Mouse (Mus musculus): ENCODE data around the gene Sptbn4. TPM values are rescaled to one million over a fixed set of nuclear protein-coding genes. Genes with fewer than 3 reads are reported as not detected.

Gene Sptbn4
- total RNA-seq, 1 experiment from 2014 or later: not detected

DNA sequence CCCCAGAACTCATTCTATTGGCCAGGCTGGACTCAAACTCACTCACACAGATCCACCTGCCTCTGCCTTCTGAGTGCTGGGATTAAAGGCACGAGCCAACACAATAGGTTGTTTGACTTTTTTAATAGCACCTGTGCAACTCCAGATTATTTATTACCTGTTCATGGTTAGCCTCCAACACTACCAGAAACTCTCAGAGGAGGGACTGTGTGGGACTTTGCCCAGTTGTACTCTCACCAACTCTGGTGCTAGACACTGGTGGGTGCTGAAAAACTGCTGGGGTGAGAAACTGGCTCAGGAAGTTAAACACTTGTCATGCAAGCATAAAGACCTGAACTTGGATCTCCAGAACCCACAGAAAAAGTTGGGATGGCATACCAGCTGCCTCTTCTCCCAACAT, 32.3 kb upstream of the Sptbn4 start:
- no peak for ATAC-seq (replicated peaks in 1 of 2; ENCODE audit: insufficient read depth in 1 of 2, low FRiP score in 2 of 2, low TSS enrichment in 1 of 2, low read depth in 1 of 2, poor library complexity in 2 of 2, severe bottlenecking in 2 of 2)

DNA sequence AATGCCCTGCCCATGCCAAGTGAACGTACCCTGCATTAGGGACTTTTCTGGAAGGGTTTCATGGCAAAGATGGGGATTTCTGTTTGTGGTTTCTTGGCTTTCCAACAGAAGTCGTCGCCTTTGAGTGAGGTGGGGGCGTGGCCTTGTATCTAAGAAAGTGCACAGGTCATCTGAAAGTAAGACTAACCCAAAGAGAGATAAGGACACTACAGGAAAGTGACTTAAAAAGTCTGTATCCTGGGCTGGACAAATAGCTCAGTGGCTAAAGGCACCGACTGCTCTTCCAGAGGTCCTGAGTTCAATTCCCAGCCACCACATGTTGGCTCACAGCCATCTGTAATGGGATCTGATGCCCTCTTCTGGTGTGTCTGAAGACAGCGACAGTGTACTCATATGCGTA, 31.1 kb upstream of the Sptbn4 start:
- no peak for ATAC-seq (replicated peaks in 1 of 2; ENCODE audit: insufficient read depth in 1 of 2, low FRiP score in 2 of 2, low TSS enrichment in 1 of 2, low read depth in 1 of 2, poor library complexity in 2 of 2, severe bottlenecking in 2 of 2)

DNA sequence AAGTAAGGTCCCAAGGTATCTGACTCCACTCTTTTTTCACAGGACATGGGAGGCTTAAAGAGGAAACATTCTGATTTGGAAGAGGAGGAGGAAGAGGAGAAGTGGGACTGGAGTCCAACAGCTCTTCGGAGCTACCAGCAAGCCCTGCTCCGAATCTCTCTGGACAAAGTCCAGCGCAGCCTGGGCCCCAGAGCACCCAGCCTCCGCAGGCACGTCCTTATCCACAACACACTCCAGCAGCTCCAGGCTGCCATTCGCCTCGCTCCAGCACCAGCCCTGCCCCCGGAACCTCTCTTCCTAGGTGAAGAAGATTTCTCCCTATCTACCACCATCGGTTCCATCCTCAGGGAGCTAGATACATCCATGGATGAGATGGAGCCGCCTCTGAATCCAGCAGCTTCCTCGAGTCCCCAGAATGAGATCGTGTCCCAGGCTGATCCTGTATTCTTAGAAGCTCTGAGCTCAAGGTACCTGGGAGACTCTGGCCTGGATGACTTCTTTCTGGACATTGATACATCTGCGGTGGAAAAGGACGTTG, 28.7 kb upstream of the Sptbn4 start:
- ATAC-seq (replicated peaks in 1 of 2; ENCODE audit: insufficient read depth in 1 of 2, low FRiP score in 2 of 2, low TSS enrichment in 1 of 2, low read depth in 1 of 2, poor library complexity in 2 of 2, severe bottlenecking in 2 of 2): no peak

DNA sequence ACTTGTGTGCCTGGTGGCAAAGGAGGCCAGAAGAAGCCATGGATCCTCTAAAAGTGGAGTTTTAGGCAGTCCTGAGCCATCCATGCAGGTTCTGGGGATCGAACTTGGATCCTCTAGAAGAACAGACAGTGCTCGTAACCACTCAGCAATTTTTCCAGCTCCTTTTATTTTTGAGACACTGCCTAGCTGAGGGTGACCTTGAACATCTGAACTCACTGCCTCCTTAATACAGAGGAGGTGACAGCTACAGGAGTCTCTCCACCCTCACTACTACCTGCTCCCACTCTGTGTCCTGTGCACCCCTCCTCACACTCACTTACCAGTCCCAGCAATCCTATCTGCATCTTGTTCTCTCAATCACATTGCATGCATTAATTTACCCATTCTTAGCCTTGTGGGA, 28.1 kb upstream of the Sptbn4 start:
- no peak for ATAC-seq (replicated peaks in 1 of 2; ENCODE audit: insufficient read depth in 1 of 2, low FRiP score in 2 of 2, low TSS enrichment in 1 of 2, low read depth in 1 of 2, poor library complexity in 2 of 2, severe bottlenecking in 2 of 2)

DNA sequence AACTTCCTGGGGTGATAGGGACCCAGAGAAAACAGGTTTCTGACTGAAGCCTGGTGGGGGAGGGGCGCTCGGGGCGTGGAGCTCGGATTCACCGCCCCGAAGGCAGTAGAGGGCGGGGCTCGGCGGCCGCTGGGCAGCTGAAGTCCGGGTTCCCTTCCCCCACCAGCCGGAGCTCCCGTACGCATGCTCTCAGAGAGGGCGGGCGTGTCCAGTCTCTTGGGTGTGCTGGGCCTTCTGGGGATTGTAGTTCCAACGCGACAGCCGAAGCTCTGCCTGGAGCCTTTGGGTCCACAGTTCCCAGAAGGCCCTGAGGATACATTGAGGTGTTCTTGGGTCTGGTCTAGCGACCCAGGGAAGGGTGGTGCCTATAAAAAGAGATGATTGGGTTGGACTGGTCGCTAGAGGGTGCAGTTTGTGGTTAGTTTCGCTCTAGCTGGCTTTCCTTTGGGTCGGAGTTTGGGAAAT, 27.0 kb upstream of the Sptbn4 start:
- ATAC-seq (replicated peaks in 1 of 2; ENCODE audit: insufficient read depth in 1 of 2, low FRiP score in 2 of 2, low TSS enrichment in 1 of 2, low read depth in 1 of 2, poor library complexity in 2 of 2, severe bottlenecking in 2 of 2): peak; percentile 82 to 84

DNA sequence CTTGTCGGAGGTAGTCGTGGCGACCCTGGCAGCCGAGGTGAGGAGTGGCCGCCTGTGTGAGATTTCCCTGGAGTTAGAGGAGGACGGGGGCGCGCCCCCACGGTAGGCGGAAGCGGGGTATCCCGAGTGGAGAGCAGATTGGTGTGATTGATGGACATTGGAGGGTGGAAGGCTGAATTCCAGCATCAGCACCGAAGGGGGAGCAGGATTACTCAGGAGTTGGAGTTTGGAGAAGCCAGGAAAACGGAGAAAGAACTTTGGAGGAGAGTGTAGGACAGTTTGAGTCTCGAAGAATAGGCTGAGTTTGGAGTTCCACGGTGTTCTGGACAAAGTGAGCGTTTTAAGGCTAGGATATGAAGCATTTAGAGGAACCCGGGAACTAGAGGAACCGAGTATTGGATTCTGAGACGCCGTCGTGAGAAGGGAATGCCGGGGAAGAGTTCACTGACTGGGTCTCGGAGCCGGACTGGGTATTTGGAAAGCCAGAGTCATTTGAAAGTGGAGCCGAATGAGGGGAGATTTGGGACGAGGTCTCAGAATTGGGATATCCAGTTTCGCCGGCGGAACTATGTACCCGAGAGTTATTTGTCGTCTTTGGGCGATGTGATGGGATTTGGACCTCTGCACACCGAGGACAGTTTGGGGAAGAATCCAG, 26.5 kb upstream of the Sptbn4 start:
- no peak for ATAC-seq (replicated peaks in 1 of 2; ENCODE audit: insufficient read depth in 1 of 2, low FRiP score in 2 of 2, low TSS enrichment in 1 of 2, low read depth in 1 of 2, poor library complexity in 2 of 2, severe bottlenecking in 2 of 2)

DNA sequence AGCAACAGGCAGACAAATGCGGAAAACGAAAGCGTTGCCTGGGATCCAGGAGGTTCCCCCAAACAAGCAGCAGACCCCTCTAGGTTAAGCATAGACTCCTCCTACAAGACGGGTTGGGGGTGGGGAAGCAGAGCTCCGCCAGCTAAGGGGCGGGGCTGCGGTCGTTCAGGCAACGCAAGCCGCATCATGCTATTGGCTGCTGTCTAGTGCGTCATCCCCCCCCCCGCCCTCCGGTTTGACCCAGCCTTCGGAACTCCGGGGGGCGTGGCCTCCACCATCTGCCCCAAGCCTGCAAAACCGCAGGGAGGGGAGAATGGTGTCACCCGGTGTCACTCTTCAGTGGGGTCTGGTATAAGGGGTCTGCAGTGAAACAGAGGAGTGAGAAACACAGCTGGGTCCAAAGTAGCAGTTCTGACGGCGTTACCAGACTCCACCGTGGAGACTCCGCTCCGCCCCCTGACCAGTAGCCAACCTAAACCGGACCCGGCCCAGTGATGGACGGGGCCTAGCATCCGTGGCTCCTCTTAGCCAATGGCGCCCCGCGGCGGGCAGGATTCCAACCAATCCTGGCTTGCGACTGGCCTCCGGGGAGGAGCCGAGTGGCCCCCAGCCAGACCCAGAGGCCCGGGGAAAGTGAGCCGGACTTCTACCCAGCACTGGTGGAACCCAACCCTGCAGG, 25.8 kb upstream of the Sptbn4 start, which contains the start of gene Sertad3:
Sertad3 (plus strand) TSS at position 613 of the 679 bp plus-strand sequence.
- ATAC-seq (replicated peaks in 1 of 2; ENCODE audit: insufficient read depth in 1 of 2, low FRiP score in 2 of 2, low TSS enrichment in 1 of 2, low read depth in 1 of 2, poor library complexity in 2 of 2, severe bottlenecking in 2 of 2): peak; percentile 77 to 80

DNA sequence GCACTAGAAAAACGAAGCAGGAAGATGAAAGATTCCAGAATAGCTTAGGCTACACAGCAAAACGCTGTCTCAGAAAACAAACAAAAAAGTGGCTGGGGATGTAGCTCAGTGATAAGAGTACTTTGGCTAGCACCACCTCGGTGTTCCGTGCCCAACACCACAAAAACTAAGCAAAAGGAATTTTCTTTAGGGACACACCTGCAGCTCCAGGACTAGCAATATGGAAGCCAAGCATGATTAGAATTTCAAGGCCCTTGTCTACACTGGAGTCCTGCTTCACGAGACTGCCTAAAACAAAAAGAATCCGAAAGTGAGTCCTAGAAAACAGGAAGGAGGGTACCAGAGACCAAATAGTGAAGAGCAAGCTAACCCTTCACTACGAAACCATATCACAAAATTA, 25.1 kb upstream of the Sptbn4 start:
- ATAC-seq (replicated peaks in 1 of 2; ENCODE audit: insufficient read depth in 1 of 2, low FRiP score in 2 of 2, low TSS enrichment in 1 of 2, low read depth in 1 of 2, poor library complexity in 2 of 2, severe bottlenecking in 2 of 2): no peak

DNA sequence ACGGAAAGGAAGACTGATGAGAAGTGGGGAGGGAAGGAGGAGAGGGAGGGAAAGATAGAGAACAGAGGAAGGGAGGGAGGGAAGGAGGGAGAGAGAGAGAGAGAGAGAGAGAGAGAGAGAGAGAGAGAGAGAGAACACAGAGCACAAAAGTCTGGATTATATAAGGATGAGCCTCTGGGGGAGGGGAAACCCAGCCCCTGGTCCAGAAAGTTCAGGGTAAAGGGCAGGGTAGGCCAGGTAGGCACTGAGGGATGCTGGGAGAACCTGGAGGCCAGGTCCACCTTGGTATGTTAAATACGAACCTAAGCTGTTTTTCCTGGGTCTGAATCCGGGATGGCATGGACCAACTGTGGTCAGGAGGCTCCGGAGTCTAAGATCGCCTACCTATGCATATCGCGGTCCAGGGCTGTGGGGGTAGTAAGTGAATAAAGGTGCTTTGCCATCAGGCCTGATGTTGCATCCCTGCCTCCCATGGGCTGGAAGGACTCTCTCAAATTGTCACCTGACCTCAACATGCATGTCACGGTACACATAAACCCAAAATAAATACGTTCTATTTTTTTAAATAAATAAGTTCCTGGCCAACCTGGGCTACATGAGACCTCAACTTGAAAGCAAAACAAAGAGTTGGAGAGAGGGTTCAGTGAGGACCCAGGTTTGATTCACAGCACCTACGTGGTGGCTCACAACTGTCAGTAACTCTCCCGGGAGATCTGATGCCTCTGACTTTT, 24.1 kb upstream of the Sptbn4 start:
- ATAC-seq (replicated peaks in 1 of 2; ENCODE audit: insufficient read depth in 1 of 2, low FRiP score in 2 of 2, low TSS enrichment in 1 of 2, low read depth in 1 of 2, poor library complexity in 2 of 2, severe bottlenecking in 2 of 2): no peak

DNA sequence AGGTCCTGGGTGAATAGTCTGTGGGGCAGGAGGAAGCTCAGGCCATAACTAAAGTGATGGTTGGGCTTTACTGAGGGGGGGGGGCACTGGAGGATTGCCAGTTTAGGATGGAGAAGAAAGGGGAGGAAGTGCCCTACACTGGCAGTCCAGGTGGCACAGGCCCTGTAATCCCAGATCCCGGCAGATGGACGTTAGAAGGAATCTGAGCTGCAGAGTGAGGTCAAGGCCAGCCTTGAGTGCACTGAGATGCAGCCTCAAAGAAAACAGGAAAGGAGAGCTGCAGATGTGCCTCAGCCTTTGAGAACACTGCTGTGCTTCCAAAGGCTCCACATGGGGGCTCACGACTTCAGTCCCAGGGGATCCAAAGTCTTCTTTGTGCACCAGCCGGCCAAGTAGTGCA, 20.2 kb upstream of the Sptbn4 start:
- no peak for ATAC-seq (replicated peaks in 1 of 2; ENCODE audit: insufficient read depth in 1 of 2, low FRiP score in 2 of 2, low TSS enrichment in 1 of 2, low read depth in 1 of 2, poor library complexity in 2 of 2, severe bottlenecking in 2 of 2)

DNA sequence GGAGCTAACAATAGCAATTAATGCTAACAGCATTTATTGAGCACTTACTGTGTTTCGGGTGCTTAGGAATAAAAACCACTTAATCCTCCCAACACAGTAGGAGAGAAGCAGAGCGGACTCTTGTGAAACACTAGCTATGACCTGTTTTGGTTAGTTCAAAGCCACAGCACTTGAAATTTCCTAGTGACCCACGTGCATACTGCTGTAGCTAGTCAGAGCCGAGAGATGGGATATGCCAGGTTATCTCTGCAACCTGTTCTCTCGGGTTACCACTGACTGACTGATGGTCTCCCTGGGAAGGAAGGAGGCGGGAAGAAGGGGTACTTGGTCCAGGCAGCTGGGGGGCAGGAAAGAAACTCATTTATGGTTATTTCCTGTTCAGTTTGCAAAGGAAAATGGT, 13.0 kb upstream of the Sptbn4 start:
- peak in 1 of 2 experiments; percentile 29; a peak in 2 of 4 replicates for ATAC-seq (replicated peaks in 1 of 2; ENCODE audit: insufficient read depth in 1 of 2, low FRiP score in 2 of 2, low TSS enrichment in 1 of 2, low read depth in 1 of 2, poor library complexity in 2 of 2, severe bottlenecking in 2 of 2)

DNA sequence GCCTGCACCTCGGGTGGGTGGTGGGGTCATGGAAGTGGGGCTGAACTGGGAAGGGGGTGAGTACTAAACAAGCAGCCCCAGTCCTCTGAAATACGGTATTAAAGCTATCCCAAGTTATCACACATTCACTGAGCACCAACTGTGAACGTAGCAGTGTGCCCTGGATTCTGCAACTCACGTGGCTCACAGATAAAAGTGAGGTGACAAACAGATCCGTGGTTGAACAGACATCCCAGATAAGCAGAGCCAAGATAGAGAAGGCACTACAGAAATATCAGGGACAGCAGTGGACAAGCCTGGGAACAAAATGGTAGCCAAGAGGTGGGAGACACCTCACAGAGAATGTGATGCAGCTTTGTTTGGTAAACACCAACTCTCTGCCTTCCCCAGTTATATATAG, 12.2 kb upstream of the Sptbn4 start:
- ATAC-seq (replicated peaks in 1 of 2; ENCODE audit: insufficient read depth in 1 of 2, low FRiP score in 2 of 2, low TSS enrichment in 1 of 2, low read depth in 1 of 2, poor library complexity in 2 of 2, severe bottlenecking in 2 of 2): no peak

DNA sequence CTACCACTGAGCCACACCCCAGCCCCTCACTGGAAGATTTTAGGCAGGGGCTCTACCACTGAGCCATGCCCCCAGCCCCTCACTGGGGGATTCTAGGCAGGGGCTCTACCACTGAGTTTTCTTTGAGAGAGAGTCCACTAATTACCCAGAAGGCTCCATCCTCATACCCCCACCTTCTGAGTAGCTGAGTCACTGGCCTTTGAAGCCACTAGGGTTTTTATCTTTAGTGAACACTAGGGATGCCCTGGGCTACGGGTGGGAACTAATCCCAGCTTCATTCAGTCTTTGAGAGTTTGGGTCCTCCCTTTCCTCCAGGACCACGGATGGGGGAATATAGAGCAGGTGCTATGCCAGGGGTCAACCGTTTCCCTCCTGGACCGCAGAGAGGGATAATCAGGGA, 11.1 kb upstream of the Sptbn4 start:
- no peak for ATAC-seq (replicated peaks in 1 of 2; ENCODE audit: insufficient read depth in 1 of 2, low FRiP score in 2 of 2, low TSS enrichment in 1 of 2, low read depth in 1 of 2, poor library complexity in 2 of 2, severe bottlenecking in 2 of 2)

DNA sequence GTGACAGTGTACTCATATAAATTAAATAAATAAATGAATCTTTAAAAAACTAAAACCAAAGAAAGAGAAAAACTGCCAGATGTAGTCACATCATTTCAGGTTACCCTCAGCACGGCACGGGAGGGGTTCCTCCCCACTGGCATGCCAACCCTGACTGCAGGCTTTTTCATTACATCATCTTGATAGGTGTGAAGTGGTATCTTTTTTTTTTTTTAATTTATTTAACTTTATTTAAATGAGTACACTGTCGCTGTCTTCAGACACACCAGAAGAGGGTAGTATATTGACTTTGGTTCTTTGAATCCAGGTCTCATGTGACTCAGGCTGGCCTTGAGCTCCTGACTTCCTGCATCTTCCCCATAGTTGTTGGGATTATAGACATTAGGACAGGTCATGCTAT, 7.8 kb upstream of the Sptbn4 start:
- no peak for ATAC-seq (replicated peaks in 1 of 2; ENCODE audit: insufficient read depth in 1 of 2, low FRiP score in 2 of 2, low TSS enrichment in 1 of 2, low read depth in 1 of 2, poor library complexity in 2 of 2, severe bottlenecking in 2 of 2)

DNA sequence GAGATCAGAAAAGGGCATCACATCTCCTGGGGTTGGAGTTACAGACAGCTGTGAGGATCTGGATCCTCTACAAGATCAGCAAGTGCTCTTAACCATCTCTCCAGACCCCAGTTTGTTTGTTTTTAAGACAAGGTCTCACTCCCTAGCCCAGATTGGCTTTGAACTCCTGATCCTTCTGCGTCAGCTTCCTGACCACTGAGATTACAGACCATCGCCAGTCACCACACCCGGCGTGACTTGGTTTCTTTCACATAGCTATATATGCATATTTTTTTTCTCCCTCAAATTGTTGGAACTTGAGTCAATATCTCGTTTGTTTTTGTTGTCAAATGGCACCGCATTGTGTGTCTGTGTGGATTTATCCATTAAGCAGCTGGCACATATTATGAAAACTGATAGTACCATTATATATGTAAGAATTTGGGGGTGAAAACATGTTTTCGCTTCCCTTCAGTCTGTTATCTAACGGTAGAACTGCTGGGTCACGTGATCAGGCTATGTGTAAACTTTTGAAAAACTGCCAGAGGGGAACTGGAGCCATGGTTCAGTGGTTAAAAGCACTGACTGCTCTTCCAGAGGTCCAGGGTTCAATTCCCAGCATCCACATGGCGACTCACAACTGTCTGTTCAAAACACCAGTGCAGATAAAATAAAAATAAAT, 7.1 kb upstream of the Sptbn4 start:
- no peak for ATAC-seq (replicated peaks in 1 of 2; ENCODE audit: insufficient read depth in 1 of 2, low FRiP score in 2 of 2, low TSS enrichment in 1 of 2, low read depth in 1 of 2, poor library complexity in 2 of 2, severe bottlenecking in 2 of 2)

DNA sequence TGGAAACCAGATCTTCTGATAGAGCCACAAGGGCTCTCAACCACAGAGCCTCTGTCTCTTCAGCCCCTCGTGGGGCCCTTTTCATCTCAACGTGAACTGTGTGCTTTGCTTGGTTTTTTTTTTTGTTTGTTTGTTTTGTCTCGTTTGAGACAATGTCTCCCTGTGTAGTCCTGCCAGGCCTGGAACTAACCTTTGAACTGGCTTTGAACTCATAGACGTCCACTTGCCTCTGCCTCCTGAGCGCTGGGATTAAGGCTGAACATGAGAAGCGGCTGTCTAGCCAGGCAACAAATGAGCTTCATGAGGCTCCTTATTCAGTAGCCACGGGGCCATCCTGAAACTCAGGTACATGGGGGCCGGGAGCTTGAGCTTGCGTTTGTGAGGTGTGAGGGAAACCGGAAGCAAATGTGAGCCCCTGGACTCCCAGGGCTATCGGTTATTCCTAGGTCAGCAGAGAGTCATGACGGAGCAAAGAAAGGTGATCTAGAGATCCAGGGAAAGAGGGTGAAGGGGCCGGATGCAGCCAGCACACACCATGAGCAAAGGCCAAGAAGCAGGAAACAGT, 4.8 kb upstream of the Sptbn4 start:
- no peak for ATAC-seq (replicated peaks in 1 of 2; ENCODE audit: insufficient read depth in 1 of 2, low FRiP score in 2 of 2, low TSS enrichment in 1 of 2, low read depth in 1 of 2, poor library complexity in 2 of 2, severe bottlenecking in 2 of 2)

DNA sequence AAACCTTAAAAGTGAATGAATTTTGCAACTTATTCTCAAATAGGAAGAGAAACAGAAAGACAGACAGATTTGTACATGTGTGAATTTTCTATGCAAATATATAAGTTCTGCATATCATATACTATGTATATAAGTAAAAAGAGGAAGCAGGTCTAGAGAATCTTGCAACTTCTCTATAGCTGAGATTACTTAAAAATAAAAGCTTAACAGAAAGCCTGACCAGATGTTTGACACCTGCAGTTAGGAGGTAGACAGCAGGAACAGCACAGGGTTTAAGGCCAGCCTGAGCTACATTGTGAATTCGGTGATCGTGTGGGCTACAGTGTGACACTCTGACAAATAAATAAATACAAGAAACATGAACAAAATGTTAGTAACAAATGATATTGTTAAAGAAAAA, 3.9 kb upstream of the Sptbn4 start:
- ATAC-seq (replicated peaks in 1 of 2; ENCODE audit: insufficient read depth in 1 of 2, low FRiP score in 2 of 2, low TSS enrichment in 1 of 2, low read depth in 1 of 2, poor library complexity in 2 of 2, severe bottlenecking in 2 of 2): no peak

All from hematopoietic stem cell, adult 5-6 weeks (primary cell).